17 mouse cellular contexts compared by ENCODE assay signal in genomic region chr13:100877703-100878102, GRCm38 (mm10).
"Had no signal": no experiment of that assay in that cellular context is flagged by ENCODE, and none has a peak within 500 bp of the region (broad histone marks: within the 10 kb centered on the region; RNA-seq: fewer than 3 reads in every experiment).

No protein-coding gene starts in this region.

- H3K9me3 ChIP-seq: lung, embryonic 15.5 days; megakaryocyte, embryonic 14.5 days; midbrain, embryonic 13.5 days; midbrain, embryonic 15.5 days; neural tube, embryonic 12.5 days; stomach, embryonic 15.5 days had no signal

- H3K4me2 ChIP-seq: lung, embryonic 15.5 days; midbrain, embryonic 11.5 days; midbrain, embryonic 13.5 days; midbrain, embryonic 15.5 days; neural tube, embryonic 12.5 days; stomach, embryonic 15.5 days had no signal

- H3K27me3 ChIP-seq: lung, embryonic 15.5 days; megakaryocyte, embryonic 14.5 days; midbrain, embryonic 13.5 days; midbrain, embryonic 15.5 days; neural tube, embryonic 12.5 days; stomach, embryonic 15.5 days had no signal

- H3K4me3 ChIP-seq: lung, embryonic 15.5 days; megakaryocyte, embryonic 14.5 days; midbrain, embryonic 13.5 days; midbrain, embryonic 15.5 days; neural tube, embryonic 12.5 days; stomach, embryonic 15.5 days had no signal

- H3K36me3 ChIP-seq: lung, embryonic 15.5 days; midbrain, embryonic 13.5 days; midbrain, embryonic 15.5 days; neural tube, embryonic 12.5 days; stomach, embryonic 15.5 days had no signal

- H3K4me1 ChIP-seq: lung, embryonic 15.5 days; neural tube, embryonic 12.5 days; stomach, embryonic 15.5 days had no signal

- H3K27ac ChIP-seq: lung, embryonic 15.5 days; macrophage; midbrain, embryonic 13.5 days; midbrain, embryonic 15.5 days; neural tube, embryonic 12.5 days; stomach, embryonic 15.5 days; stomach, postnatal 0 days had no signal

- ATAC-seq: lung, postnatal 0 days; midbrain, embryonic 13.5 days; midbrain, embryonic 15.5 days had no signal

- H3K9ac ChIP-seq: lung, embryonic 15.5 days; midbrain, embryonic 13.5 days; midbrain, embryonic 15.5 days; neural tube, embryonic 12.5 days; stomach, embryonic 15.5 days had no signal

- DNase-seq: lung, adult 2 months; lung, postnatal 14 days; lung, postnatal 36 days; right cerebral cortex, postnatal 14 days; thymus, adult 2 months; thymus, postnatal 25 days; thymus, postnatal 4 days had no signal
